Mouse (Mus musculus): ENCODE results near the gene Macrod2. TPM values are rescaled to one million over a fixed set of nuclear protein-coding genes. Genes with fewer than 3 reads are reported as not detected.

Macrod2 gene
- total and polyA plus RNA-seq, 2 experiments: 2.0 to 3.3 TPM

DNA sequence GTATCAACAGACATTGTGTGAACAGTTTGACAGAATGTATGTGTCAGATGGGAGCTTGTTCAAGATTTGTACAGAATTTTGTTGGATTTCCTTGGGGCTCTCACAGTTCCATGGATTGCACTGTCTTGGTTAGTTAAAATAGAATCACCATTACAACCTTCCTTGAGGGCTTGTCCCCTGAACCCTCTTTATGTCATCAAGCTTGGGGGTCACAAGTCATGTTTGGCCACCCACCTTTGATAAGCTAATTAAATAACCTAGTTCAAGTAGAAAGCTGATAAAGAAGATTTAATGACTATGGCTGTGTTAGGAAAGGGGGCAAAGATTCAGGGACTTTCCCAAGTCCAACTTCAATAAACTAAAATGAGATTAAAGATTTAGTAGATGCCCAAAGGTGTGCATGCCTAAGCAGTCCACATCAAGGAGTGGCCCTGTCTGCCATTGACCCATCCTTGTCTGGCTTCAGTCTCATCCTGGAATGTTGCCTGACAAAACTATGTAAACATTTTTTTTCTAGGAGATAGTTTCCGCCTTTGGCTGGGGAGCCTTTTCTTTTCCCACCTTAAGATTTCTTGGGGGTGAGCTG is 1163.2 kb downstream of the Macrod2 start:
- Histone ChIP-seq H3K36me3 (ENCODE audit: control insufficient read depth, insufficient read depth, low read length) (no peaks in the 10 kb centered on the region), H3K27me3 (ENCODE audit: control insufficient read depth, insufficient read depth, low read length) (no peaks in the 10 kb centered on the region), H3K79me2 (ENCODE audit: control insufficient read depth, insufficient read depth, low read length) (no peaks in the 10 kb centered on the region), H3K4me3 (ENCODE audit: insufficient read depth, low read depth, low read length) (no peak overlapping the region), H3K27ac (replicated peaks; ENCODE audit: insufficient read depth, low read depth, low read length) (no peak overlapping the region), H3K4me1 (ENCODE audit: control insufficient read depth, insufficient read depth, low read length) (no peaks in the 10 kb centered on the region), H3K9ac (ENCODE audit: low read depth, low read length) (no peak overlapping the region)
- no peak for DNase-seq (ENCODE audit: extremely low read depth, low read depth, low spot score)
- 53% methylated on average over 1 of the region's 1 CpGs for WGBS
- TF ChIP-seq CTCF (IDR thresholded peaks at IDR 0.05; ENCODE audit: low read depth, low read length) (no peak), POLR2A (IDR thresholded peaks at IDR 0.05; ENCODE audit: extremely low read depth, insufficient read depth, low read length) (no peak)

- no peak overlapping the region for H3K27ac ChIP-seq (replicated peaks; ENCODE audit: insufficient read depth, low read depth, low read length)
- WGBS: 47% methylated on average over 3 of the region's 3 CpGs
Measured at GRCm38 (mm10) chr2:141565986-141566385, 1170.9 kb downstream of the Macrod2 start.

DNA sequence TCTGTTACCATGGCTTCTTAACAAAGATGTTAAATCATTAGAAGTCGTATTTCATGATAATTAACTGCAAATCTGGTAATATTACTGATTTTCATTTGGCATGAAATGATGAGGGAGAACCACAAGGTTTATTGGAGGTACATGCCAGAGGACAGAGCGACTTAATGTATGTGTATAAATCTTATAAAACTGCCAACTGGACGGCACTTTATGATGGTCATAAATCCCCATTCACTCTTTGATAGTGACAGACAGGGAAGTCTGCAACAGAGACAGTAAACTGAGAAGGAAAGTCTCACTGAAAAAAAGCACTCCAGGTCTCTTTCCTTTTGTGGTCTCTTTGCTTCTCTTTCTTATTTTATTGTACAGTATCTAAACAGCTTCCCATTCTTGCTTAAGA is 1176.3 kb downstream of the Macrod2 start:
- Histone ChIP-seq H3K4me1 (ENCODE audit: control insufficient read depth, insufficient read depth, low read length) (no peaks in the 10 kb centered on the region), H3K9ac (ENCODE audit: low read depth, low read length) (no peak overlapping the region), H3K27me3 (ENCODE audit: control insufficient read depth, insufficient read depth, low read length) (no peaks in the 10 kb centered on the region), H3K79me2 (ENCODE audit: control insufficient read depth, insufficient read depth, low read length) (no peaks in the 10 kb centered on the region), H3K27ac (replicated peaks; ENCODE audit: insufficient read depth, low read depth, low read length) (no peak overlapping the region), H3K36me3 (ENCODE audit: control insufficient read depth, insufficient read depth, low read length) (no peaks in the 10 kb centered on the region), H3K4me3 (ENCODE audit: insufficient read depth, low read depth, low read length) (no peak overlapping the region)
- DNase-seq (ENCODE audit: extremely low read depth, low read depth, low spot score): no peak
- 69% methylated on average over 3 of the region's 3 CpGs for WGBS
- TF ChIP-seq CTCF (IDR thresholded peaks at IDR 0.05; ENCODE audit: low read depth, low read length) (no peak), POLR2A (IDR thresholded peaks at IDR 0.05; ENCODE audit: extremely low read depth, insufficient read depth, low read length) (no peak)

More at GRCm38 (mm10) chr2:141565986-141566385, 1170.9 kb downstream of the Macrod2 start:
- no peaks in the 10 kb centered on the region for H3K4me1 ChIP-seq (ENCODE audit: control insufficient read depth, insufficient read depth, low read length)
- H3K79me2 ChIP-seq (ENCODE audit: control insufficient read depth, insufficient read depth, low read length): no peaks in the 10 kb centered on the region
- no peaks in the 10 kb centered on the region for H3K36me3 ChIP-seq (ENCODE audit: control insufficient read depth, insufficient read depth, low read length)
- DNase-seq (ENCODE audit: extremely low read depth, low read depth, low spot score): no peak
- H3K27me3 ChIP-seq (ENCODE audit: control insufficient read depth, insufficient read depth, low read length): no peaks in the 10 kb centered on the region
- no peak overlapping the region for H3K4me3 ChIP-seq (ENCODE audit: insufficient read depth, low read depth, low read length)
- H3K9ac ChIP-seq (ENCODE audit: low read depth, low read length): no peak overlapping the region
- TF ChIP-seq POLR2A (IDR thresholded peaks at IDR 0.05; ENCODE audit: extremely low read depth, insufficient read depth, low read length) (no peak), CTCF (IDR thresholded peaks at IDR 0.05; ENCODE audit: low read depth, low read length) (no peak)

GRCm38 (mm10) chr2:141578206-141578605 is 1183.1 kb downstream of the Macrod2 start:
- H3K4me3 ChIP-seq (ENCODE audit: insufficient read depth, low read depth, low read length): no peak overlapping the region

GRCm38 (mm10) chr2:141582431-141582830 is 1187.3 kb downstream of the Macrod2 start:
- TF ChIP-seq POLR2A (IDR thresholded peaks at IDR 0.05; ENCODE audit: extremely low read depth, insufficient read depth, low read length) (no peak), CTCF (IDR thresholded peaks at IDR 0.05; ENCODE audit: low read depth, low read length) (no peak)
- WGBS: 75% methylated on average over 3 of the region's 3 CpGs
- H3K79me2 ChIP-seq (ENCODE audit: control insufficient read depth, insufficient read depth, low read length): no peaks in the 10 kb centered on the region
- H3K9ac ChIP-seq (ENCODE audit: low read depth, low read length): no peak overlapping the region
- no peaks in the 10 kb centered on the region for H3K27me3 ChIP-seq (ENCODE audit: control insufficient read depth, insufficient read depth, low read length)
- H3K27ac ChIP-seq (replicated peaks; ENCODE audit: insufficient read depth, low read depth, low read length): no peak overlapping the region
- no peak for DNase-seq (ENCODE audit: extremely low read depth, low read depth, low spot score)
- no peak overlapping the region for H3K4me3 ChIP-seq (ENCODE audit: insufficient read depth, low read depth, low read length)
- H3K36me3 ChIP-seq (ENCODE audit: control insufficient read depth, insufficient read depth, low read length): no peaks in the 10 kb centered on the region
- H3K4me1 ChIP-seq (ENCODE audit: control insufficient read depth, insufficient read depth, low read length): no peaks in the 10 kb centered on the region

More at GRCm38 (mm10) chr2:141578206-141578605, 1183.1 kb downstream of the Macrod2 start:
- H3K36me3 ChIP-seq (ENCODE audit: control insufficient read depth, insufficient read depth, low read length): no peaks in the 10 kb centered on the region
- TF ChIP-seq CTCF (IDR thresholded peaks at IDR 0.05; ENCODE audit: low read depth, low read length) (no peak), POLR2A (IDR thresholded peaks at IDR 0.05; ENCODE audit: extremely low read depth, insufficient read depth, low read length) (no peak)
- DNase-seq (ENCODE audit: extremely low read depth, low read depth, low spot score): no peak
- H3K9ac ChIP-seq (ENCODE audit: low read depth, low read length): no peak overlapping the region
- no peaks in the 10 kb centered on the region for H3K27me3 ChIP-seq (ENCODE audit: control insufficient read depth, insufficient read depth, low read length)
- H3K79me2 ChIP-seq (ENCODE audit: control insufficient read depth, insufficient read depth, low read length): no peaks in the 10 kb centered on the region
- no peaks in the 10 kb centered on the region for H3K4me1 ChIP-seq (ENCODE audit: control insufficient read depth, insufficient read depth, low read length)
- H3K27ac ChIP-seq (replicated peaks; ENCODE audit: insufficient read depth, low read depth, low read length): no peak overlapping the region

DNA sequence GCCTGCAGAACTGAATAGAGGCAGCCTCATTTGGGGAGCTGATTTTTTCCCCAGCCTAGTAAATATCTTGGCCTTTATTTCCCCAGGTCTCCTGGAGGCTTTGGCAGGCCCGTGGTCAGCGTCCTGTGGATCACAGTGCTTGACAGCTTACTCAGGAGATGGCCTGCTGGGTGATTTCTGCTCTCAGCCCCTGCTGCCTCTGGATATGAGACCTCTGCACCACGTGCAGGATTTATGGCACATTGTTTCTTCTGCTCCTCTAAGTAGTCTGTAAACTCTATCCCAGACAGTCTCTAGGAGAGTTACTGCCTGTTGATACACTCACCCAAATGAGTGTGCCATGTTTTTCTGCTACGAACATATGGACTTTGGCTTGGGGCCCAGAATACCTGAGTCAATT is 1187.8 kb downstream of the Macrod2 start:
- Histone ChIP-seq H3K27ac (replicated peaks; ENCODE audit: insufficient read depth, low read depth, low read length) (no peak overlapping the region), H3K9ac (ENCODE audit: low read depth, low read length) (no peak overlapping the region), H3K4me1 (ENCODE audit: control insufficient read depth, insufficient read depth, low read length) (no peaks in the 10 kb centered on the region), H3K4me3 (ENCODE audit: insufficient read depth, low read depth, low read length) (no peak overlapping the region), H3K27me3 (ENCODE audit: control insufficient read depth, insufficient read depth, low read length) (no peaks in the 10 kb centered on the region), H3K36me3 (ENCODE audit: control insufficient read depth, insufficient read depth, low read length) (no peaks in the 10 kb centered on the region), H3K79me2 (ENCODE audit: control insufficient read depth, insufficient read depth, low read length) (no peaks in the 10 kb centered on the region)
- WGBS: 44% methylated on average over 4 of the region's 4 CpGs
- DNase-seq (ENCODE audit: extremely low read depth, low read depth, low spot score): no peak
- TF ChIP-seq POLR2A (IDR thresholded peaks at IDR 0.05; ENCODE audit: extremely low read depth, insufficient read depth, low read length): no peak
- no peak for TF ChIP-seq CTCF (IDR thresholded peaks at IDR 0.05; ENCODE audit: low read depth, low read length)
